Mouse (Mus musculus): ENCODE measurements around the gene Chd8. TPM values are rescaled to one million over a fixed set of nuclear protein-coding genes. Genes with fewer than 3 reads are reported as not detected.
A peak's percentile ranks its signal among the peaks of the same experiment; 100 is the strongest.

Gene Chd8
- polyA plus RNA-seq, 1 experiment = 67.6 TPM

DNA sequence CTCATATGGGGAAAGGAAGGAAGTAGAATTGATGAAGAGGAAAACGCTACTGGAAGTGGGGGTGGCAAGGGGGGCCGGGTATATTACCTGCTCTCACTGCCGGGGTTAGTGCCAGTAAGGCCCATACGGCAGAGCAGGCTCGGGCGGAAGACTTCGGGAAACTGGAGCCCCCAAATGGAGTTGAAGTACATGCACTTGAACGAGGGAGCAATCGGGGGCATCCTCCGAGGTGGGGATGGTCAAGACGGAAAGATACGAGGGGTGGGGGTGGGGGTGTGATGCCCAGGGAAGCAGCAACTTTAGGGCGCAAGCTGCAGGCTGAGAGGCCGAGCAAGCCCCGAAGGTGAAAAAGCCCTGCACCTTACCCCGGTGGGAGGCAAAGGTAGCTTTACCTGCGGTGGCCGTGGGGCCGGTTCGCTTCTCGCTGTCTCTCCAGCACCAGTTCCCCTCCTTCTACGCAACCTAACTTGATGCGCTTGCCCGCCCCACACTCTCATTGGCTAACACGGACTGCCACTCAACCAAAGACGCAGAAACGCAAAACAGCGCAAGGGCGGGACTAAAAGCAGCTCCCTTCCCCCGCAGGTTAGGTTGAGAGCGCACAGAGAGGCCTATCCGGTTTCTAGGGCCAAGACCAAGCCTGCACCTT lies 13.4 kb downstream of the Chd8 start:
- TF ChIP-seq CTCF (IDR thresholded peaks at IDR 0.05; ENCODE audit: borderline replicate concordance, insufficient read depth, low read depth, low read length) (no peak), POLR2A (IDR thresholded peaks at IDR 0.05; ENCODE audit: borderline replicate concordance, insufficient read depth, low read length) (peak; percentile 49; the same call in 1 of the 2 replicates)
- H3K27ac ChIP-seq (ENCODE audit: insufficient read depth, low read length) = peak overlapping the region; percentile 62; the same call in 1 of the 2 replicates
- WGBS = under 1% methylated on average over 32 of the region's 32 CpGs

DNA sequence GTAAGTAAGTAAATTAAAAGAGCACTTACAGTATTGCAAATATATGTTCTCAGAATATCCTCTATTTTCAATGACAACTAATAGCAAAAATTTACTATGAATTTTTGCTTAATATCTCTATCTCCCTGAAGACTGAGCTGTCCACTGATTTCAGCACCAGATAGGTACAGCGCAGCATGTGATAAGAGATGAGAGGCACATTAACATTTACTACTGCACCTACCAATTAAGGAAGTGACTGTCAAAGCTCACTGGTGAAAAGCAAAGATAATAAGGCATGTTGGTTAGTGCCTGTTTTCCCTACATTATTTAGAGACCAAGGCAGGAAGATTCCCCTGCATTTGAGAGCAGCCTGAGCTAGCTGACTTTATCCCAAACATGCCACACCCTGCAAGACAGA lies 21.4 kb downstream of the Chd8 start:
- H3K4me3 ChIP-seq (replicated peaks; ENCODE audit: insufficient read depth, low read depth, low read length) = no peak overlapping the region
- H3K4me1 ChIP-seq (ENCODE audit: control insufficient read depth, insufficient read depth, low read length) = no peaks in the 10 kb centered on the region; the same call in 1 of the 2 replicates
- no peak for TF ChIP-seq CTCF (IDR thresholded peaks at IDR 0.05; ENCODE audit: borderline replicate concordance, insufficient read depth, low read depth, low read length)
- TF ChIP-seq POLR2A (IDR thresholded peaks at IDR 0.05; ENCODE audit: borderline replicate concordance, insufficient read depth, low read length) = no peak
- H3K27ac ChIP-seq (ENCODE audit: insufficient read depth, low read length) = no peak overlapping the region
- no peak for DNase-seq
- no peaks in the 10 kb centered on the region for H3K27me3 ChIP-seq (ENCODE audit: control insufficient read depth, insufficient read depth, low read length)
- WGBS = 95% methylated on average over 1 of the region's 1 CpGs

More for the DNA sequence above, 13.4 kb downstream of the Chd8 start:
- peak overlapping the region; percentile 63 for H3K4me3 ChIP-seq (replicated peaks; ENCODE audit: insufficient read depth, low read depth, low read length)
- no peaks in the 10 kb centered on the region for H3K27me3 ChIP-seq (ENCODE audit: control insufficient read depth, insufficient read depth, low read length)
- DNase-seq = peak; percentile 99 to 100
- no peaks in the 10 kb centered on the region; the same call in 1 of the 2 replicates for H3K4me1 ChIP-seq (ENCODE audit: control insufficient read depth, insufficient read depth, low read length)

- H3K4me1 ChIP-seq (ENCODE audit: control insufficient read depth, insufficient read depth, low read length) = no peaks in the 10 kb centered on the region; the same call in 1 of the 2 replicates
- peak; percentile 9 to 16 for DNase-seq
- H3K4me3 ChIP-seq (replicated peaks; ENCODE audit: insufficient read depth, low read depth, low read length) = no peak overlapping the region
- no peak overlapping the region for H3K27ac ChIP-seq (ENCODE audit: insufficient read depth, low read length)
- no peaks in the 10 kb centered on the region for H3K27me3 ChIP-seq (ENCODE audit: control insufficient read depth, insufficient read depth, low read length)
- 80% methylated on average over 7 of the region's 7 CpGs for WGBS
- no peak for TF ChIP-seq CTCF (IDR thresholded peaks at IDR 0.05; ENCODE audit: borderline replicate concordance, insufficient read depth, low read depth, low read length)
- no peak for TF ChIP-seq POLR2A (IDR thresholded peaks at IDR 0.05; ENCODE audit: borderline replicate concordance, insufficient read depth, low read length)
Observed at GRCm38 (mm10) chr14:52235165-52235564, 22.4 kb downstream of the Chd8 start.

GRCm38 (mm10) chr14:52232249-52232648 lies 25.3 kb downstream of the Chd8 start:
- Histone ChIP-seq H3K4me3 (replicated peaks; ENCODE audit: insufficient read depth, low read depth, low read length) (no peak overlapping the region), H3K27me3 (ENCODE audit: control insufficient read depth, insufficient read depth, low read length) (no peaks in the 10 kb centered on the region), H3K27ac (ENCODE audit: insufficient read depth, low read length) (no peak overlapping the region), H3K4me1 (ENCODE audit: control insufficient read depth, insufficient read depth, low read length) (no peaks in the 10 kb centered on the region; the same call in 1 of the 2 replicates)
- no peak for DNase-seq
- WGBS = 82% methylated on average over 6 of the region's 6 CpGs
- TF ChIP-seq CTCF (IDR thresholded peaks at IDR 0.05; ENCODE audit: borderline replicate concordance, insufficient read depth, low read depth, low read length) = no peak
- no peak for TF ChIP-seq POLR2A (IDR thresholded peaks at IDR 0.05; ENCODE audit: borderline replicate concordance, insufficient read depth, low read length)

GRCm38 (mm10) chr14:52225972-52226371 lies 31.6 kb downstream of the Chd8 start:
- Histone ChIP-seq H3K27me3 (ENCODE audit: control insufficient read depth, insufficient read depth, low read length) (no peaks in the 10 kb centered on the region), H3K4me3 (replicated peaks; ENCODE audit: insufficient read depth, low read depth, low read length) (no peak overlapping the region), H3K4me1 (ENCODE audit: control insufficient read depth, insufficient read depth, low read length) (no peaks in the 10 kb centered on the region), H3K27ac (ENCODE audit: insufficient read depth, low read length) (no peak overlapping the region)
- no peak for DNase-seq
- TF ChIP-seq POLR2A (IDR thresholded peaks at IDR 0.05; ENCODE audit: borderline replicate concordance, insufficient read depth, low read length) = no peak
- TF ChIP-seq CTCF (IDR thresholded peaks at IDR 0.05; ENCODE audit: borderline replicate concordance, insufficient read depth, low read depth, low read length) = no peak
- 91% methylated on average over 2 of the region's 2 CpGs for WGBS

DNA sequence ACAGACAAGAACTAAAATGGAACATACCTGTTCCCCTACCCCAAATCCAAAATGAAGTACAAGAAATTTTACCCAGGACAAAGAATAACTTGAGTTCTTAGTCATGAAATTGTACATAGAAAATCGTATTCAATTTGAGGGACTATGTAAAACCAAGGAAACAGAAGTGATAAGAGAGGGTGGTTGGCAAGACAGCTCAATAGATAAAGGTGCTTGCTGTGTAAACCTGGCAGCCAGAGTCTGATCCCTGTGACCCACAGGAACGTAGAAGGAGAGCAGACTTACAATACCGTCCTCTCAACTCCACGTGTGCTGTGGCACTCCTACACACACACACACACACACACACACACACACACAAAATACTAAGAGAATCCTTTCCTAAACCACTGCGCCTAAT lies 40.3 kb downstream of the Chd8 start:
- TF ChIP-seq POLR2A (IDR thresholded peaks at IDR 0.05; ENCODE audit: borderline replicate concordance, insufficient read depth, low read length) (no peak), CTCF (IDR thresholded peaks at IDR 0.05; ENCODE audit: borderline replicate concordance, insufficient read depth, low read depth, low read length) (no peak)
- no peaks in the 10 kb centered on the region for H3K27me3 ChIP-seq (ENCODE audit: control insufficient read depth, insufficient read depth, low read length)
- DNase-seq = no peak
- no peak overlapping the region for H3K27ac ChIP-seq (ENCODE audit: insufficient read depth, low read length)
- H3K4me1 ChIP-seq (ENCODE audit: control insufficient read depth, insufficient read depth, low read length) = no peaks in the 10 kb centered on the region
- 93% methylated on average over 5 of the region's 5 CpGs for WGBS
- H3K4me3 ChIP-seq (replicated peaks; ENCODE audit: insufficient read depth, low read depth, low read length) = no peak overlapping the region

DNA sequence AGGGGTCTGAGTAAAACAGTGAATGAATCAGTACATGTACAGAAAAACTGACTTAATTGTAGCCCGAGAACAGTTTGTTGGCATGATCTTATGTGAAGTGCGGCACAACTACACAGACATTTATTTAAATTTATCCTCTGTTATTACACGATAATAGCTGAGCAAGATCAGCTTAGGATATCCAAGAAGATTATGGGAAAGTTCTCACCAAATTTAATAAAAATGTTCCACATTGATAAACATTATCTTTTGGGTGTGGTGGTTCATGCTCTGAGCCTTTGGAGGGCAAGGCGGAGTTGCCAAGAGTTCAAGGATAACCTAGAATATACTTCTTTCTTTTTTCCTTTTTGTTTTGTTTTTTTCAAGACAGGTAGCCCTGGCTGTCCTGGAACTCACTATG lies 58.2 kb downstream of the Chd8 start:
- DNase-seq = no peak
- no peaks in the 10 kb centered on the region; the same call in 1 of the 2 replicates for H3K4me1 ChIP-seq (ENCODE audit: control insufficient read depth, insufficient read depth, low read length)
- no peak overlapping the region for H3K27ac ChIP-seq (ENCODE audit: insufficient read depth, low read length)
- no peaks in the 10 kb centered on the region for H3K27me3 ChIP-seq (ENCODE audit: control insufficient read depth, insufficient read depth, low read length)
- WGBS = 94% methylated on average over 4 of the region's 4 CpGs
- TF ChIP-seq POLR2A (IDR thresholded peaks at IDR 0.05; ENCODE audit: borderline replicate concordance, insufficient read depth, low read length) (no peak), CTCF (IDR thresholded peaks at IDR 0.05; ENCODE audit: borderline replicate concordance, insufficient read depth, low read depth, low read length) (no peak)
- H3K4me3 ChIP-seq (replicated peaks; ENCODE audit: insufficient read depth, low read depth, low read length) = no peak overlapping the region

DNA sequence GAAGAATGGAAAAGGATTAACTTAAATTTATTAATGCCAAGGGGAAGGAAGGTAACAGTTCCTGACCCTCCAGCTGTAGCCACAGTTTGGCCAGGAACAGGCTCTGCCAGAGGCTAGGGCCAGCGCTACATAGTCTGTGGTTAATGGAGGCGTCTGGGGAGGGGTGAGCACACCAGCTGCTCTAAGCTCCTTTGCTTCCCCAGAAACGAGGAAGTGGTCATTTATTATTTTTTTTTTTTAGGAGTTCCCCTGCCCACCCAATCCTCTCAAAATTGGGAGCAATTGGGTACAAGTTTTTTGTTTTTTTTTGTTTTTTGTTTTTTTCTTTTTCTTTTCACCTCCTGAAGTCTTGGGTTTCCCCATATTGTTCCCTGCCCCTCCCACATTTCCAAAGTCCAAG lies 59.4 kb downstream of the Chd8 start:
- DNase-seq = no peak
- H3K27me3 ChIP-seq (ENCODE audit: control insufficient read depth, insufficient read depth, low read length) = no peaks in the 10 kb centered on the region
- no peak overlapping the region for H3K27ac ChIP-seq (ENCODE audit: insufficient read depth, low read length)
- 11% methylated on average over 3 of the region's 3 CpGs for WGBS
- H3K4me3 ChIP-seq (replicated peaks; ENCODE audit: insufficient read depth, low read depth, low read length) = no peak overlapping the region
- TF ChIP-seq CTCF (IDR thresholded peaks at IDR 0.05; ENCODE audit: borderline replicate concordance, insufficient read depth, low read depth, low read length) (no peak), POLR2A (IDR thresholded peaks at IDR 0.05; ENCODE audit: borderline replicate concordance, insufficient read depth, low read length) (no peak)
- no peaks in the 10 kb centered on the region; the same call in 1 of the 2 replicates for H3K4me1 ChIP-seq (ENCODE audit: control insufficient read depth, insufficient read depth, low read length)
